Mouse (Mus musculus) macrophage (primary cell): ENCODE results near the gene Bbx. TPM values are rescaled to one million over a fixed set of nuclear protein-coding genes. Genes with fewer than 3 reads are reported as not detected.

Experiments used
- H3K27ac ChIP-seq: fragments of 350-480 bp; formaldehyde crosslinking; 2 replicates; pipeline ENCODE4 v1.9.0; 2021
- H3K36me3 ChIP-seq: fragments of 350-480 bp; formaldehyde crosslinking; 2 replicates; pipeline ENCODE4 v1.9.0; 2021; ENCODE audit errors: inconsistent target
- H3K4me3 ChIP-seq: fragments of 350-480 bp; formaldehyde crosslinking; 2 replicates; pipeline ENCODE4 v1.9.0; 2021; ENCODE audit errors: inconsistent target
- H3K79me2 ChIP-seq: fragments of 350-480 bp; formaldehyde crosslinking; 2 replicates; pipeline ENCODE4 v1.9.0; 2021; ENCODE audit errors: inconsistent target
- WGBS: methylation state at CpG from one replicate; pipeline ENCODE4 v1.1.7; 2026; ENCODE audit warnings: inconsistent platforms; ENCODE audit not compliant: missing documents; 5-methylcytosine and 5-hydroxymethylcytosine counted together
- polyA plus RNA-seq: library from polyadenylated mRNA; stranded (reverse); fragments of 250-400 nt; gene quantifications from 3 replicates; pipeline ENCODE4 v1.2.4, GENCODE M21; 2018; ENCODE audit warnings: inconsistent platforms

Bbx gene
- polyA plus RNA-seq, 1 experiment from 2014 or later = 17.8 TPM

GRCm38 (mm10) chr16:50261741-50262140 lies 170.4 kb downstream of the Bbx start:
- Histone ChIP-seq H3K36me3 (peaks cover 15% of the 10 kb centered on the region), H3K4me3 (no peak overlapping the region), H3K79me2 (no peaks in the 10 kb centered on the region), H3K27ac (no peak overlapping the region)

DNA sequence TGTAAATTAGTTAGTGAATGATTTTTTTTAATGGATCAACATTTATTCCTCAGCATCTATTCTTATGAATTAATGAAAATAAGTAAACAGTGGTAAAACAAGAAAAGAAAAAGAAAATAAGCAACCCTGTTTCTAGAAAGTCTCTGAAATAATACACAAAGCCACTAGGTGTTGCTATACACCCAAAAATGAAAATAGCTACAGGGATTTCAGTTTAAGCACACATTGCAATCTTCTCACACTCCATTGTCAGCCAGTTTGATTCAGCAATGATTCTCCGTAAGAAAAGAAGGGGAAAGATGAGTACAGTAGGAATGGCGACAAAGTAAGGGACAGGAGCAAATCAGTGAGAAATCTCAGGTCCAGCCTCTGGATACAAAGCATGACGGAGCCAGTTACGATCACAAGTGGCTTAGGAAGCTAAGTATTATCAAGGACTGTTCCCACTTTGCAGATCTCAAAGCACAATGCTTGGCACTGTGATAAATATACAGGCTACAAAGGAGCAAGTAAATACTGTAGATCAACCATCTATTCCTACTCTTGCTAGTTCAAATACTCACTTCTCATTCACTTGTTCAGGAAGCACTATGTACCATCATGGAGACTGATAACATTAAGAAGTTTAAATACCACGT lies 177.5 kb downstream of the Bbx start:
- H3K27ac ChIP-seq = no peak overlapping the region
- WGBS = 81% methylated on average over 5 of the region's 5 CpGs
- no peak overlapping the region for H3K4me3 ChIP-seq
- H3K79me2 ChIP-seq = no peaks in the 10 kb centered on the region
- no peaks in the 10 kb centered on the region for H3K36me3 ChIP-seq

- Histone ChIP-seq H3K36me3 (no peaks in the 10 kb centered on the region), H3K27ac (no peak overlapping the region), H3K79me2 (no peaks in the 10 kb centered on the region), H3K4me3 (no peak overlapping the region)
- WGBS = 68% methylated on average over 6 of the region's 6 CpGs
Measured at GRCm38 (mm10) chr16:50251417-50251975, 180.7 kb downstream of the Bbx start.

DNA sequence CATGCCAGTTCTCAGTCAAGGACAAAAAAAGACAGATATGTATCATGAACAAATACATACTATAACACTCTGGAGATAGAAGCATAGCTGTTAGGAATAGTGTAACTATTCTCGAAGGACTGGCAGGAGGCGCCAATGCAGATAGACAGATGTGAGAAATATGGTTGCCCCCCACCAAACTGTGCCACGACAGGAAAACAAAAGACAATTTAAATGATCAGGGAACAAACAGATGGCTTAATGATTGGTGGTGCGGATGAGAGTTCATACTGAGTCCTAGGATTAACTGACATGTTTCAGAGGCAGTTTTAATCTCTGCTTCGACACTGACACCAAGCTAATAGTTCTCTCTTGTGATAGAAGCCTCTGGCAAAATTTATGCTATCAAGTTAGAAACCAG lies 181.7 kb downstream of the Bbx start:
- WGBS = 93% methylated on average over 5 of the region's 5 CpGs
- H3K79me2 ChIP-seq = no peaks in the 10 kb centered on the region
- H3K4me3 ChIP-seq = no peak overlapping the region
- H3K36me3 ChIP-seq = no peaks in the 10 kb centered on the region
- H3K27ac ChIP-seq = no peak overlapping the region

DNA sequence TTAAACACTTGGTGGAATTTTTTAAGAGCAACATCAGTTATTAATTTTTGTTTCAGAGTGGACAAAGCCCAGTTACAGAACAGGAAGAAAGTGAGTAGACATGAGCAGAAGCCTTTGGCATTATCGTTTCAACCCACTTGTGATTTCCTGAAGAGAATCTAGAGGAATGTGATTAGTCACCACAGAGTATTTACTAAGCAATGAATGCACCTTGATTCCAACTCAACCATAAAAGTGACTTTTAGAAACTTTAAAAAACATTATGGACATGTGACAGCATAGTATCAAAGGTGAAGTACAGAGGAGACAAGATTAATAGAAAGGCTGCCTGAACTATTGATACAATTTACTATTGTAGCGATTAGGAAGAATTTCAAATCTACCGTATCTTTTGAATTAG lies 183.2 kb downstream of the Bbx start:
- WGBS = 69% methylated on average over 3 of the region's 3 CpGs
- Histone ChIP-seq H3K4me3 (no peak overlapping the region), H3K79me2 (no peaks in the 10 kb centered on the region), H3K36me3 (no peaks in the 10 kb centered on the region), H3K27ac (no peak overlapping the region)

DNA sequence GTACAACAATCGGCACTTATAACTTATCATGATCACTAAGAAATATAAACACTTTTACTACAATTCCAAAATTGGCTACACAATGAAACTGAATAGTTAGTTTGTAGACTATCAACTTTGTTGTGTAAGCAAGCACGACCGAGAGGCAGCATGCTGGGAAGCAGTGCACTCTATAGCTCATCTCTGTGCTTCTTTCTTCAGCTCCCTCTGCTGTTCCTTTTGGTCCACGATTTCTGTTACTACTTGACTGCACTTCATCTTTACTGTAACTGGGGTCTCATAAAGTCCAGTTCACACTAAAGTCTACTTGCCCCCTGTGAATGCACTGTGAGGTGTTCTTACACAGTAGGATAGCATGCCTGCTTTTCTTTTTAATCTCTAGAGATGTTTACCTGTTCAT lies 189.7 kb downstream of the Bbx start:
- WGBS = 81% methylated on average over 4 of the region's 4 CpGs
- Histone ChIP-seq H3K36me3 (no peaks in the 10 kb centered on the region; the same call in 1 of the 2 replicates), H3K4me3 (no peak overlapping the region), H3K79me2 (no peaks in the 10 kb centered on the region), H3K27ac (no peak overlapping the region)

DNA sequence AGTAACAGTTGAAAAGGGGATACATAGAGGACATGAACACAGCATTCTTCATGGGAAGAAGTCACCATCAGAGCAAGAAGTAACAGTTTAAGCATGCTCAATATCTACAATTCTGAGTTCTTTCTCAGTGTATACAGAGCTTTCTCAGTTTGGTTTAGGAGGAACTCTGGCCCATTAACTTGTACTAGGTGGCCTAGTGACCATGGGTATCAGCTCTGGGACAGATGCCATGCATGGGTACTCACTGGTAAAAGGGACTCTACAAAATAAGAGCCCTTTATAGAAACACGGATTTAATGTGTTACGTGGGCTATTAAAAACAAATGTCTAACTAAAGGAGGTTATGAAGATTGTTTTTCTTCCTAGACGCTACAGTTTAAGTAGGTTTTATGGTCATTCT lies 190.6 kb downstream of the Bbx start:
- no peak overlapping the region for H3K27ac ChIP-seq
- H3K36me3 ChIP-seq = no peaks in the 10 kb centered on the region; the same call in 1 of the 2 replicates
- H3K79me2 ChIP-seq = no peaks in the 10 kb centered on the region
- 97% methylated on average over 3 of the region's 3 CpGs for WGBS
- H3K4me3 ChIP-seq = no peak overlapping the region

DNA sequence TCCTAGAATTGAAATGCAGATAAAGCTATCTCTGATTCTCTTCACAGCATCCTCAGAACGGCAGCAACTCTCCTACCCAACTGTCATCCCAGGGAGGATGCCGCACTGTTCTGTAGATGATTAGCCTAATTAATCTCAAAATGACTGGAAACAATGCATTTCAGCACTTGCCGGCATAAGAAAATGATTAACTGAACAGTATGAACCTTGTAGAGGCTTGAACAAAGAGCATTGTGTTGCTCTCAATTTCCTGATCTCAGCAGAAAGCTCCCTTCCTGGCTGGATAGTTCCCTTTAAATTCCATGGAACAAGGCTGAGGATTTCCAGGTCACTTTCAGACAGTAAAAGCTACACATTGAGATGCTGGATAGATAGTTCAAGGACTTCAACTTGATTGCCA lies 197.0 kb downstream of the Bbx start:
- H3K27ac ChIP-seq = no peak overlapping the region
- no peak overlapping the region for H3K4me3 ChIP-seq
- WGBS = 96% methylated on average over 3 of the region's 3 CpGs
- H3K79me2 ChIP-seq = no peaks in the 10 kb centered on the region
- no peaks in the 10 kb centered on the region; the same call in 1 of the 2 replicates for H3K36me3 ChIP-seq

GRCm38 (mm10) chr16:50230624-50231023 lies 201.6 kb downstream of the Bbx start:
- H3K27ac ChIP-seq = no peak overlapping the region
- no peak overlapping the region for H3K4me3 ChIP-seq
- no peaks in the 10 kb centered on the region for H3K36me3 ChIP-seq
- 93% methylated on average over 2 of the region's 2 CpGs for WGBS
- no peaks in the 10 kb centered on the region for H3K79me2 ChIP-seq

DNA sequence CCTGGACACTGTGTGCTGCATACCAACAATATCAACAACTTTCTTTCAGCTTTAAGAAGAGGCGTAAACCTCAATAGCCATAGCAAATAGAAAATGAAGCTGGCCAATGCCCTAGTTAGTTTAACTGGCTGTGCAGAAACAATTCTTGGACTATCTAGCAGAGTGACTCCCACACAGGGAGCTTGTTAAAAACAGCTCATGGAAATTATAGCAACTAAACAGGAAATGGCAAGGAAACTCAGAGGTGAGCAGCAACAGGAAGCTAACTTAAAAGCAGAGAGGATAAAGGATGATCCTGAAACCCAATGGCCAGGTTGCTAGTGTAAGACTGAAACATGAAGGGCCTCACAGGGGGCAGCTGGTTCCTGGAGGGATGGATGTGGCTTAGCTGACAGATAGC lies 203.4 kb downstream of the Bbx start:
- 100% methylated on average over 1 of the region's 1 CpGs for WGBS
- Histone ChIP-seq H3K4me3 (no peak overlapping the region), H3K79me2 (no peaks in the 10 kb centered on the region), H3K27ac (no peak overlapping the region), H3K36me3 (no peaks in the 10 kb centered on the region)

GRCm38 (mm10) chr16:50226274-50226673 lies 205.9 kb downstream of the Bbx start:
- Histone ChIP-seq H3K79me2 (no peaks in the 10 kb centered on the region), H3K27ac (no peak overlapping the region), H3K36me3 (peaks cover 8% of the 10 kb centered on the region; the same call in 1 of the 2 replicates), H3K4me3 (no peak overlapping the region)
- WGBS = 92% methylated on average over 1 of the region's 1 CpGs

DNA sequence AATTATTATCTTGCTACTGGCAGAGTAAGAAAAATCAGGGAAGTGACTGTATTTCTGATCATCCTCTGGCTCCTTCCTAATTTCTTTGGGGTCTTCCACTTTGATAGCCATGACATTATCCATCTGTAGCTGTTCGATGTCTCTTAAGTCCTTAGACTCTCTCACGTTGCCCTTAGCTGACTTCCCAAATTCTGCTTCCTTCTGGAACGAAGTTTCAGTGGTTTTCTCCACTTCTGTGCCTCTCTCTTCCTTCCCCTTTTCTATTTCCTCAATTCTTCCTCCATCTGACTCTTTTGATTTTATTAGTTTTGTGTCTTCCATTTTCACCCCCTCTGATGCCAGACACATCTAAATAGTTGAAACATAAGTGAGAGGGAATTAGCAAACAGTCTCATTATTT lies 207.2 kb downstream of the Bbx start:
- 7% methylated on average over 3 of the region's 3 CpGs for WGBS
- no peak overlapping the region for H3K27ac ChIP-seq
- no peak overlapping the region for H3K4me3 ChIP-seq
- H3K79me2 ChIP-seq = no peaks in the 10 kb centered on the region
- H3K36me3 ChIP-seq = peaks cover 22% of the 10 kb centered on the region; the same call in 1 of the 2 replicates

DNA sequence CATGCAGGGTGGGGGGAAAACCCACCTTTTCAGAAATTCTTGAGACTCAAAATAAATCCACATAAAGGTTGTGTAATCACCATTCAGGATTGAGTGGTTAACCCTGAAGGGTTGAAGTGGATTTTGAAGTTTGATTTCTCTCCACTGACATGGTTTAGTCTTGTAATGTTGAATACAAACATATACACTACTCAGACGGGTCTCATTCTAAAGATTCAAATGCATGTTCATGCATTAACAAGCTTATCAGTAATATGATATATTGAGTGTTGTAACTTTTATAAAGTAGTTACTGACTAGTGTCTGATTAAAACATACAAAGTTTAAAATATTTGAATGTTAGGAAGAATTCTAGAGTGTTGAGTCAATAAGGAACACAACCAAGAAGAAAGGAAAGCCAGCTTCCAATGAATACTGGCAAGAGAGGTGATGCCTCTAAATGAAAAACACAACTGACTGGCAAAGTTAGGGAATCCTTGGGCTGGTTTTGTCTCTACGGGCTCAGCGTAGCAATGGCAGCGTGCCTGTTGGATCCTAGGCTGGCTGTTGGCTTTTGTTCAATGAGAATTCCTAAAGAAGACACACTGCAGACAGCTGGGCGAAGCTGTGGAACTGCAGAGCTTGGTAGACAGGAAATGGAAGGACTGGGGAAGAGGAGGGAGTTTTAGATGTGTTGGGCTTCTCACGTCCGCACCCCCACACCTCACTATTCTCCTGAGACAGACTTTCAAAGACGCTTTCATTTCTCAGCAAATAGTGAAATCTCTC lies 211.3 kb downstream of the Bbx start:
- Histone ChIP-seq H3K27ac (no peak overlapping the region), H3K36me3 (peaks cover 32% of the 10 kb centered on the region; the same call in 1 of the 2 replicates), H3K4me3 (no peak overlapping the region), H3K79me2 (no peaks in the 10 kb centered on the region)
- WGBS = 93% methylated on average over 8 of the region's 8 CpGs

- H3K27ac ChIP-seq = no peak overlapping the region
- H3K4me3 ChIP-seq = no peak overlapping the region
- H3K79me2 ChIP-seq = no peaks in the 10 kb centered on the region
- peaks cover 31% of the 10 kb centered on the region; the same call in 1 of the 2 replicates for H3K36me3 ChIP-seq
Measured at GRCm38 (mm10) chr16:50217084-50217483, 215.1 kb downstream of the Bbx start.

- Histone ChIP-seq H3K36me3 (no peaks in the 10 kb centered on the region), H3K79me2 (no peaks in the 10 kb centered on the region), H3K4me3 (no peak overlapping the region), H3K27ac (no peak overlapping the region)
- 88% methylated on average over 4 of the region's 4 CpGs for WGBS
Measured at GRCm38 (mm10) chr16:50211727-50212126, 220.5 kb downstream of the Bbx start.
